In the genomic region with DNA sequence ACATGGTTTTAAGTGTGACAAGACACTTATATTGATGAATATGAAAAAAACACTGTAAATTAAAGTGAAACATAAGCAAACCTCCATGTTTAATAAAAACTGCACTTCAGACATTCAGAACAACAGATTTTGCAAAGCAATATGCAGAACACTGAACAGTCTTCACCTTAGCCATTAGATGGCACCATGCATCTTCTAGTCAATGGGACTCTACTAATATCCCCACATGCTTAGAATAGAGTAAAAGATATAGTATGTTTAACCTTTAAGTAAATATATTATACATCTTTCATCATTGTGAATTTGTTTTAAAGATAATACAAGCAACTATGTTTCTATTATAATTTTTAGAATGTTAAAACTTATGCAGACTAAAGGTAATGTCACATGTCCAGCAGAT, we compare ENCODE assay signal across 11 mouse cellular contexts. TPM values are rescaled to one million over a fixed set of nuclear protein-coding genes. Genes with fewer than 3 reads are reported as not detected.
DNase-seq lines count a peak whose midpoint lies in the region; ATAC-seq and TF ChIP-seq lines count a peak whose summit lies in the region.
"Had no signal": no experiment of that assay in that cellular context is flagged by ENCODE, and none has a peak within 500 bp of the region (broad histone marks: within the 10 kb centered on the region; RNA-seq: fewer than 3 reads in every experiment).

No protein-coding gene starts in this region.

- peak; percentile 75 for ATAC-seq in forebrain, embryonic 16.5 days
- no peak for ATAC-seq in forebrain, embryonic 13.5 days
- ATAC-seq in liver, postnatal 0 days: no peak

- TF ChIP-seq CTCF in liver, adult 2 months (IDR thresholded peaks at IDR 0.05; ENCODE audit: low read depth, low read length): no peak
- peak; percentile 80 for TF ChIP-seq CTCF in liver, postnatal 0 days (IDR thresholded peaks at IDR 0.05; ENCODE audit: low read depth)

- H3K4me3 ChIP-seq in forebrain, embryonic 16.5 days (replicated peaks; ENCODE audit: low read length): no peak overlapping the region
- no peak overlapping the region for H3K4me3 ChIP-seq in forebrain, embryonic 13.5 days
- H3K4me3 ChIP-seq in liver, adult 2 months (ENCODE audit: insufficient read depth, low read depth, low read length): no peak overlapping the region
- H3K4me3 ChIP-seq in liver, postnatal 0 days (ENCODE audit: low read depth, low read length): no peak overlapping the region
- H3K4me3 ChIP-seq: stomach, embryonic 15.5 days had no signal

- H3K9me3 ChIP-seq in forebrain, embryonic 16.5 days (ENCODE audit: control insufficient read depth, low read length): no peaks in the 10 kb centered on the region
- H3K9me3 ChIP-seq in forebrain, embryonic 13.5 days (replicated peaks): no peaks in the 10 kb centered on the region
- H3K9me3 ChIP-seq in liver, postnatal 0 days (ENCODE audit: low read length): no peaks in the 10 kb centered on the region
- H3K9me3 ChIP-seq: stomach, embryonic 15.5 days had no signal

- no peak overlapping the region for H3K9ac ChIP-seq in forebrain, embryonic 16.5 days (replicated peaks; ENCODE audit: low read depth, low read length)
- H3K9ac ChIP-seq in forebrain, embryonic 13.5 days: no peak overlapping the region
- H3K9ac ChIP-seq in liver, adult 2 months (ENCODE audit: low read depth, low read length): no peak overlapping the region
- no peak overlapping the region for H3K9ac ChIP-seq in liver, postnatal 0 days (replicated peaks)
- H3K9ac ChIP-seq: stomach, embryonic 15.5 days had no signal

- no peaks in the 10 kb centered on the region; the same call in 1 of the 2 replicates for H3K4me1 ChIP-seq in forebrain, embryonic 16.5 days (replicated peaks; ENCODE audit: control insufficient read depth, insufficient read depth, low read length)
- H3K4me1 ChIP-seq in forebrain, embryonic 13.5 days: no peaks in the 10 kb centered on the region
- H3K4me1 ChIP-seq in liver, adult 2 months (ENCODE audit: control insufficient read depth, insufficient read depth, low read length): no peaks in the 10 kb centered on the region
- peaks cover 18% of the 10 kb centered on the region for H3K4me1 ChIP-seq in liver, postnatal 0 days (ENCODE audit: insufficient read depth)
- H3K4me1 ChIP-seq: stomach, embryonic 15.5 days had no signal

- H3K36me3 ChIP-seq in forebrain, embryonic 16.5 days (ENCODE audit: control insufficient read depth, insufficient read depth): no peaks in the 10 kb centered on the region
- no peaks in the 10 kb centered on the region for H3K36me3 ChIP-seq in forebrain, embryonic 13.5 days (ENCODE audit: poor library complexity, severe bottlenecking)
- H3K36me3 ChIP-seq in liver, adult 2 months (ENCODE audit: control insufficient read depth, insufficient read depth, low read length): no peaks in the 10 kb centered on the region
- no peaks in the 10 kb centered on the region for H3K36me3 ChIP-seq in liver, postnatal 0 days (replicated peaks; ENCODE audit: insufficient read depth, low read length)
- H3K36me3 ChIP-seq: stomach, embryonic 15.5 days had no signal

- H3K79me2 ChIP-seq in liver, adult 2 months (ENCODE audit: control insufficient read depth, insufficient read depth, low read length): no peaks in the 10 kb centered on the region

- H3K27me3 ChIP-seq in forebrain, embryonic 16.5 days (replicated peaks; ENCODE audit: control insufficient read depth, insufficient read depth, low read length): no peaks in the 10 kb centered on the region
- H3K27me3 ChIP-seq in forebrain, embryonic 13.5 days: no peaks in the 10 kb centered on the region
- H3K27me3 ChIP-seq in liver, adult 2 months (ENCODE audit: control insufficient read depth, insufficient read depth, low read length): no peaks in the 10 kb centered on the region
- no peaks in the 10 kb centered on the region for H3K27me3 ChIP-seq in liver, postnatal 0 days (ENCODE audit: insufficient read depth, low read length)
- H3K27me3 ChIP-seq: stomach, embryonic 15.5 days had no signal

- no peak overlapping the region for H3K4me2 ChIP-seq in forebrain, embryonic 16.5 days (ENCODE audit: low read length)
- no peak overlapping the region for H3K4me2 ChIP-seq in forebrain, embryonic 13.5 days
- H3K4me2 ChIP-seq in liver, postnatal 0 days (ENCODE audit: low read depth, low read length): 0 out of 2 replicates have a peak overlapping the region, but pooled peaks have one; percentile 33
- H3K4me2 ChIP-seq: stomach, embryonic 15.5 days had no signal

- no peak for TF ChIP-seq EP300 in liver, postnatal 0 days (IDR thresholded peaks at IDR 0.05; ENCODE audit: low read depth)

- no peak for TF ChIP-seq POLR2A in liver, adult 2 months (IDR thresholded peaks at IDR 0.05; ENCODE audit: extremely low read depth, insufficient read depth, low read length)

- no peak overlapping the region for H3K27ac ChIP-seq in forebrain, embryonic 16.5 days (ENCODE audit: low read length)
- no peak overlapping the region for H3K27ac ChIP-seq in forebrain, embryonic 13.5 days
- H3K27ac ChIP-seq in liver, adult 2 months (replicated peaks; ENCODE audit: insufficient read depth, low read depth, low read length): no peak overlapping the region
- peak overlapping the region; percentile 96 for H3K27ac ChIP-seq in liver, postnatal 0 days (ENCODE audit: low read depth)
- H3K27ac ChIP-seq: stomach, embryonic 15.5 days had no signal

- DNase-seq in liver, adult 2 months (ENCODE audit: extremely low read depth, low read depth, low spot score): peak; percentile 45
- DNase-seq in liver: no peak
- DNase-seq in c-Kit-negative CD71-positive TER-119-positive erythroid progenitor cells, embryonic 14.5 days (ENCODE audit: low read depth, low spot score): peak; percentile 44
- DNase-seq in liver, postnatal 0 days: no peak
- DNase-seq in adrenal gland, postnatal 4 days (ENCODE audit: low spot score in 2 of 2): no peak
- DNase-seq in urinary bladder, postnatal 10 days (ENCODE audit: low spot score): no peak
- DNase-seq: layer of hippocampus, postnatal 36 days had no signal

RNA-seq across cellular contexts. Expression of gene Syt14, which starts 34.7 kb away (rescaled TPM):
- polyA plus RNA-seq in forebrain, embryonic 16.5 days (2015; fragmentation: Nextera tagmentation; extraction: Ambion mirVana): 9.0 and 10.3 TPM in 2 replicates
- polyA plus RNA-seq in forebrain, embryonic 13.5 days (2015; fragmentation: Nextera tagmentation; extraction: Ambion mirVana): 6.2 and 7.6 TPM in 2 replicates
- under 0.01 and 0.20 TPM in 2 replicates for total RNA-seq in liver, adult 2 months (2014; rRNA removed)
- polyA plus RNA-seq in liver, adult 2 months (2012; rRNA removed): not detected in 2 replicates
- 1.6 and 1.8 TPM in 2 replicates for polyA plus RNA-seq in liver, postnatal 0 days (2015; fragmentation: Nextera tagmentation; extraction: Ambion mirVana)
- total RNA-seq in adrenal gland, postnatal 4 days (2021): 10 to 100 TPM in 1 of 2 experiments, 1 to 10 TPM in 1; 9.9 to 10.6 TPM
- total RNA-seq: hematopoietic stem cell, adult 5-6 weeks had no signal

Comparison
In these comparisons a context has a peak if more than half of its experiments do, and no peak if none do; other contexts are left out.
1. DNase-seq: peak in liver, adult 2 months (single experiment) and c-Kit-negative CD71-positive TER-119-positive erythroid progenitor cells, embryonic 14.5 days (single experiment); none in liver (single experiment), liver, postnatal 0 days (single experiment), adrenal gland, postnatal 4 days (0 of 2) and urinary bladder, postnatal 10 days (single experiment).